Mouse (Mus musculus): Measurements from ENCODE around the gene Pbrm1. TPM values are rescaled to one million over a fixed set of nuclear protein-coding genes. Genes with fewer than 3 reads are reported as not detected.

Pbrm1 gene
- total and polyA plus RNA-seq, 3 experiments = 28.7 to 62.0 (median 32.4) TPM

- Histone ChIP-seq H3K4me1 (ENCODE audit: control insufficient read depth in 1 of 2, insufficient read depth in 2 of 2, low read length in 2 of 2) (peaks cover 18 to 21% of the 10 kb centered on the region in 2 experiments), H3K27me3 (ENCODE audit: control insufficient read depth in 1 of 2, insufficient read depth in 2 of 2, low read length in 2 of 2) (no peaks in the 10 kb centered on the region), H3K79me2 (ENCODE audit: control insufficient read depth, insufficient read depth, low read length, poor library complexity) (peaks cover 42% of the 10 kb centered on the region), H3K36me3 (ENCODE audit: control insufficient read depth in 1 of 2, insufficient read depth in 2 of 2, low read length in 2 of 2) (peaks cover 45 to 46% of the 10 kb centered on the region in 2 experiments), H3K27ac (ENCODE audit: control insufficient read depth, low read depth, low read length) (peak overlapping the region; percentile 84), H3K9ac (ENCODE audit: control insufficient read depth, low read depth, low read length, poor library complexity, severe bottlenecking) (peak overlapping the region; percentile 97; the same call in 1 of the 2 replicates), H3K4me3 (ENCODE audit: control insufficient read depth in 1 of 2, insufficient read depth in 1 of 2, low read depth in 2 of 2, low read length in 2 of 2) (peak overlapping the region in 1 of 2 experiments; percentile 90; a peak in 2 of 4 replicates), H3K9me3 (replicated peaks; ENCODE audit: insufficient read depth, low read length) (no peaks in the 10 kb centered on the region)
- DNase-seq (ENCODE audit: low read depth, low spot score) = peak; percentile 45
- TF ChIP-seq POLR2A (IDR thresholded peaks at IDR 0.05; ENCODE audit: control insufficient read depth in 1 of 2, insufficient read depth in 1 of 2, low read depth in 1 of 2, low read length in 2 of 2, poor library complexity in 1 of 2) (peak in 1 of 2 experiments; percentile 42; a peak in 1 of 4 replicates), GATA1 (IDR thresholded peaks at IDR 0.05; ENCODE audit: low read depth, low read length) (peak; percentile 79), MYB (IDR thresholded peaks at IDR 0.05; ENCODE audit: low read depth, low read length) (no peak), ZKSCAN1 (IDR thresholded peaks at IDR 0.05; ENCODE audit: low read depth, low read length) (no peak), CHD1 (IDR thresholded peaks at IDR 0.05; ENCODE audit: low read depth, low read length) (no peak), USF2 (IDR thresholded peaks at IDR 0.05; ENCODE audit: borderline replicate concordance in 1 of 2, insufficient read depth in 1 of 2, low read depth in 1 of 2, low read length in 2 of 2) (no peak), MAZ (IDR thresholded peaks at IDR 0.05; ENCODE audit: low read depth, low read length) (no peak), TCF12 (IDR thresholded peaks at IDR 0.05; ENCODE audit: low read depth, low read length) (peak; percentile 68), MAFK (IDR thresholded peaks at IDR 0.05; ENCODE audit: borderline replicate concordance, low read depth, low read length) (no peak), ZNF384 (IDR thresholded peaks at IDR 0.05; ENCODE audit: low read depth, low read length) (no peak), HCFC1 (IDR thresholded peaks at IDR 0.05; ENCODE audit: low read depth, low read length) (no peak), RCOR1 (IDR thresholded peaks at IDR 0.05; ENCODE audit: low read depth, low read length) (no peak), ETS1 (IDR thresholded peaks at IDR 0.05; ENCODE audit: low read depth, low read length) (peak; percentile 62), EP300 (IDR thresholded peaks at IDR 0.05; ENCODE audit: low read depth in 1 of 2, low read length in 2 of 2) (peak; percentile 14 to 58; a peak in 3 of 4 replicates)
Measured at GRCm38 (mm10) chr14:31016063-31016462, 2.9 kb upstream of the Pbrm1 start.

GRCm38 (mm10) chr14:31017854-31018253, 1.1 kb upstream of the Pbrm1 start:
- H3K9ac ChIP-seq (ENCODE audit: control insufficient read depth, low read depth, low read length, poor library complexity, severe bottlenecking) = peak overlapping the region; percentile 97
- H3K36me3 ChIP-seq (ENCODE audit: control insufficient read depth in 1 of 2, insufficient read depth in 2 of 2, low read length in 2 of 2) = peaks cover 39 to 51% of the 10 kb centered on the region in 2 experiments
- peaks cover 50% of the 10 kb centered on the region for H3K79me2 ChIP-seq (ENCODE audit: control insufficient read depth, insufficient read depth, low read length, poor library complexity)
- DNase-seq (ENCODE audit: low read depth, low spot score) = peak; percentile 79
- H3K9me3 ChIP-seq (replicated peaks; ENCODE audit: insufficient read depth, low read length) = no peaks in the 10 kb centered on the region
- peak overlapping the region; percentile 90 to 92 for H3K4me3 ChIP-seq (ENCODE audit: control insufficient read depth in 1 of 2, insufficient read depth in 1 of 2, low read depth in 2 of 2, low read length in 2 of 2)
- H3K27me3 ChIP-seq (ENCODE audit: control insufficient read depth in 1 of 2, insufficient read depth in 2 of 2, low read length in 2 of 2) = no peaks in the 10 kb centered on the region
- H3K27ac ChIP-seq (ENCODE audit: control insufficient read depth, low read depth, low read length) = peak overlapping the region; percentile 84
- H3K4me1 ChIP-seq (ENCODE audit: control insufficient read depth in 1 of 2, insufficient read depth in 2 of 2, low read length in 2 of 2) = peaks cover 21 to 23% of the 10 kb centered on the region in 2 experiments
- peak; percentile 42; the same call in 1 of the 2 replicates for TF ChIP-seq HCFC1 (IDR thresholded peaks at IDR 0.05; ENCODE audit: low read depth, low read length)
- no peak for TF ChIP-seq ZNF384 (IDR thresholded peaks at IDR 0.05; ENCODE audit: low read depth, low read length)
- 0 out of 2 replicates have a peak, but pooled peaks have one; percentile 1 for TF ChIP-seq CHD1 (IDR thresholded peaks at IDR 0.05; ENCODE audit: low read depth, low read length)
- no peak for TF ChIP-seq MEF2A (IDR thresholded peaks at IDR 0.05; ENCODE audit: extremely low read depth, insufficient replicate concordance, low read depth, low read length, poor library complexity, severe bottlenecking)
- TF ChIP-seq POLR2A (IDR thresholded peaks at IDR 0.05; ENCODE audit: control insufficient read depth in 1 of 2, insufficient read depth in 1 of 2, low read depth in 1 of 2, low read length in 2 of 2, poor library complexity in 1 of 2) = peak in 1 of 2 experiments; percentile 39; a peak in 1 of 4 replicates
- no peak for TF ChIP-seq JUND (IDR thresholded peaks at IDR 0.05; ENCODE audit: low read depth, low read length)
- TF ChIP-seq USF1 (IDR thresholded peaks at IDR 0.05; ENCODE audit: low read depth, low read length) = peak; percentile 70
- peak; percentile 100 for TF ChIP-seq MXI1 (IDR thresholded peaks at IDR 0.05; ENCODE audit: low read depth, low read length)
- TF ChIP-seq KAT2A (conservative IDR thresholded peaks at IDR 0.05; ENCODE audit: low read depth, low read length) = no peak
- TF ChIP-seq SIN3A (IDR thresholded peaks at IDR 0.05; ENCODE audit: low read length) = peak; percentile 98
- TF ChIP-seq ZMIZ1 (IDR thresholded peaks at IDR 0.05; ENCODE audit: low read depth, low read length) = no peak
- TF ChIP-seq POLR2AphosphoS2 (IDR thresholded peaks at IDR 0.05; ENCODE audit: low read length) = no peak
- TF ChIP-seq NELFE (IDR thresholded peaks at IDR 0.05; ENCODE audit: low read depth, low read length) = no peak
- 0 out of 2 replicates have a peak, but pooled peaks have one; percentile 8 for TF ChIP-seq TBP (IDR thresholded peaks at IDR 0.05; ENCODE audit: low read depth, low read length)
- TF ChIP-seq TAL1 (IDR thresholded peaks at IDR 0.05; ENCODE audit: low read length) = no peak
- no peak for TF ChIP-seq SMC3 (IDR thresholded peaks at IDR 0.05; ENCODE audit: low read depth, low read length)
- no peak for TF ChIP-seq ZC3H11A (IDR thresholded peaks at IDR 0.05; ENCODE audit: low read depth, low read length)
- peak; percentile 10 to 34 (median 28); a peak in 4 of 6 replicates for TF ChIP-seq CTCF (IDR thresholded peaks at IDR 0.05 in 2 of 3, conservative IDR thresholded peaks at IDR 0.05 in 1 of 3; ENCODE audit: control insufficient read depth in 1 of 3, insufficient read depth in 1 of 3, low read depth in 2 of 3, low read length in 3 of 3, poor library complexity in 1 of 3, severe bottlenecking in 1 of 3)
- peak; percentile 99 for TF ChIP-seq MAX (IDR thresholded peaks at IDR 0.05; ENCODE audit: low read length)
- no peak for TF ChIP-seq E2F4 (IDR thresholded peaks at IDR 0.05; ENCODE audit: borderline replicate concordance, low read depth, low read length)
- TF ChIP-seq MYC (IDR thresholded peaks at IDR 0.05; ENCODE audit: low read depth, low read length) = peak; percentile 100
- TF ChIP-seq EP300 (IDR thresholded peaks at IDR 0.05; ENCODE audit: low read depth in 1 of 2, low read length in 2 of 2) = no peak

All from MEL (cell line).